Mouse (Mus musculus) brain, embryonic 18.5 days (tissue): ENCODE results near the gene Btf3.
A peak's percentile ranks its signal among the peaks of the same experiment; 100 is the strongest.

Experiments used
- DNase-seq: peaks from one replicate; pipeline ENCODE4 v3.0.0-alpha.2; 2012; ENCODE audit warnings: low read depth, low spot score

The Btf3 gene

DNA sequence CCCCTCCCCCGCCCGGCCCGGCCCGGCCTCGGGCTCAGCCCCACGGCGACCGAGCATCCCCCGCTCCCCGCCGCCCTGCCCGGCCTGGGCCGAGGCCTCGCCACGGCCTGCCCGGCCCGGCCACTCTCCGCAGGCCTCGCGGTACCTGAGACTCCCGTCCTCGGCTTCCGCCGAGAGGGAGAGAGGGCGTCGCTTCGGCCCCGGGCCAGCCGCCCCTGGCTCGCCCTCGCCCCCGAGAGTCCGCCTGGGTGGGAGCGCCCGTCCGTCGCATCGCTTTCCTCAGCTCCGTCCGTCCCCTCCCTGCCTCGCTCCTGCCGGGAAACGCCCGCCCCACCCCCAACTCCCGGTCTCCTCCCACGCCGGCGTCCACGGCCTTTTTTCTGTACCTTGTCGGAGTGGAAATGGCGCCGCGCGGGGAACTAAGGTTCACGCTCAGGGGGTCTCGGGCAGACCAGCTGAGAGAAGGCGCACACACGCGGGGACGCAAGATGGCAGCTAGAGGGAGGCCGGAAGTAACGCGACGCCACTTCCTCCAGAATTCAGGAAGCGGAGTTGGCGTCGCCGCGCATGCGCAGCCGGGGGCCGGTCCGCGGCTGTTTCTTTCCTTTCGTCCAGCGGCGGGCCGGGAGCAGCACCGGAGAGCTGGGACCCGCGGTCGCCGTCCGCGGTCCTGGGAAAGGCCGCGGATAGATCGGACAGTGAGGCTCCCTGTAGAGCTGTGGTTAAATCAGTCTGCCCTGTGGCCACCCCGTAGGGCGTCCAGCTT is at the start of gene Btf3:
Btf3 (minus strand) TSS at position 527 of the 766 bp plus-strand sequence.
- peak; percentile 82 for DNase-seq

DNA sequence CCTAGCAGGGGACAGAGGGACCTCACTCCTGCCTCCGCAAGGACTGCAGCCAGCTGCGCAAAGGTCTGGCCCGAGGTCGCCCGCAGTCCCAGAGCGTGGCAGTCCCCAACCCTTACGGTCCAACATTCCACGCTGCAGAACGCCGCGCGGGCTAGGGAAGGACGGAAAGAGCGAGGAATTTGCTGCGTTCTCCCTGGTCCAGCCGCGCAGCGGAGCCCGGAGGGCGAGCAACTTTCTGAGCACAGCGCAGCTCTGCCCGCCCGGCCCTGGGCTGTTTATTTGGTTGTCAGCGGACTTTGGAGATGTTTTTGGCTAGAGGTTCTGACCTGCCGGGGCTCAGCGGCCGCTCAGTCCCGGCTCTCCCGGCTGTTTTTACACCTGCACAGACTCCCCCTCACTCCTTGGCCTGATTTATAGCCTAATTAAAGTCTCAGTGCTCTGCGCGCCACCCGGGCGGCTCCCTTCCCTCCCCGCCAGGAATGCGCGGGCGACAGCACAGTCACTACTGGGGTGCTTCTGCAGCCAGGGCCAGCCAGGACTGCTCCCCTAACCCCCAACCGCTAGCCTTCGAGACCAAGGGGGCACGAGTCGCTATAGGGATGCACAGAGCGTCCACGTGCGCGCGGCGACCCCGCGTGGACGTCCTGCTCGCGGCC is 49.1 kb upstream of the Btf3 start:
- DNase-seq, result no peak

DNA sequence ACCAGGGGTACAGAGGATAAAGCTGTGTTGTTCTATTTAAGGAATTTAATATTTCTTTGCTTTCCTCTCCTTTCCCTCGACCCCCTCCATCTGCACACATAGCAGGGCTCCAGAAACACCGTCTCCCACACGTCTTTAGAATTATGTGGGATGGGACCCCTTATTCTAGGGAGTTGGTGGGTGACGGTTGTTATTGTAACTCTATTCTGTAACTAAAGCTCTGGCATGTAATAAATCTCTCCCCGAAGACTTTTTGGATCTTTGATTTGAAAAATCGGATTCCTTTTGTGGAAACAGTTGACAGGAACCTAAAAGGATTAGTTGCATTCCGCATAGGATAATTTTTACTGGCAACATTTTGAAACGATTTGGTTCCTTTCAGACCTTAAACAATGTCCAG is 48.3 kb upstream of the Btf3 start:
- no peak for DNase-seq

DNA sequence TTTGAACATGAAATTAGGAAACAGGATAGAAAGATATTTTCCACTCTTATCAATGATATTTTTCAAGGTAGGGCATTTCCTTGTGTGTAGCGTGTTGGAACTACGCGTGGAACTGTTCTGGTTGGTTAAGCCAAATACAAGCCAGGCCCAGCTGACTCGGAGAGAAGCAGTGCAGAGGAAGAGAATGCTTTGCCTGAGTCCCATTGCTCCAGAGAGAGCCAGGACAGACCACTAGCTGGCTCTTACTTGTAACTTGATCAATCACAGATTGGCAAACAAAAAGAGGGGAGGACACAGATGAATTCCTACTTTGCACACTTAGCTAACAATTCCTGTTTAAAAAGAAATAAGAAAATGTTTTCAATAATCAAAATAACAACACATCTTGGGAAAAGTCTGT is 46.2 kb upstream of the Btf3 start:
- DNase-seq, result no peak

DNA sequence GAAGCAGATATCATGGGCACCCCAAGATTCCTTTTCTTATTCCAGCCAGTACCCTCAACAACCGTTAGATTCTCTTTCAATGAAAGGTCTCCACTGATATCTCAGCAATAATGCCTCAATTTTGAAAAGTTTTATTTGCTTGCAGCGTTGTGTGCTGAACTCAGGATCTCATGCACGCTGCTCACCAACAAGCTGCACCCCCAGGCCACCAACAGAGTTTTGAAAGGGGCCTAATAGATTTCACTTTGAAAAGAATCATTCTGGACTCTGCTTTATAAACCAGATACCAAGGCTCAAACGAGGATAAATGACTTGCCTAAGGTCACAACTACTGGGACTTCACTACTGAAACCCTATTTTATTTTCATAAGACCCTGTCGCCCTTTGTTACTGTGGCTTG is 44.4 kb upstream of the Btf3 start:
- no peak for DNase-seq

DNA sequence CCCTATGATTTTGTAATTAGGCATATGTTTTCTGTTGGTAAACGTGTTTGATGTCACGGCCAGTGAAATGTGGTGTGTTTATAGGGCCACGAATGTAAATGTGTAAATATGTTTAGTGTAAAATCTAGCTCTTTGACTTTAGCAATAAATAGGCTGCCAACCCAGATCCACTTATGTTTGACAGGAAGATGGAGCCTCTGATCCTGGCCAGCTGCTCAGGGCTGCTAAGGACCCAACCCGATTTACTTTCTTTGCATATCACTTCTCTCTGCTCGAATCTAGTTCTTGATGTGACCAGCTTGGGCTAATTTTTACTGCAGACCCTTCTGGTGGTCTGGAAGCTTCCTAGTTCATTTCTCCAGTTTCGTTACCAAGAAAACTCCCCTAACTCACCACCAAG is 43.6 kb upstream of the Btf3 start:
- DNase-seq, result no peak

DNA sequence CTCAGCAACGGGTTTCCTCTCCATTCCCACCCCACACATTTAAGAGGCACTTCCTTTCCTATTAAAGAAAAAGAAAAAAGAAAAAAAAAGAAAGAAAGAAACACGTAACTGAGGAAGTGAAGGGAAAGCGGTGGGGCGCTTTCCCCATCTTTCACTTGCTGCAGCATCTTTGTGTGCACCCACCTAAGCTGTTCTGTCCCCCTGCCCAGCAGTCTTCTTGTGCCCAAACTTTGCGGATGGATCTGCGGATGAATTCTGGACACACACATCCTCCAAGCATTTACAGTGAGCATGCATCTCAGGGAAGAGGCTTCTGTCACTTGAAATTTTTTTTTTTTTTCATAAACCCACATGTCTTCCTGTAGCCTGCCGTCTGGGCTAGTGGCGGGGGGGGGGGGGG is 42.5 kb upstream of the Btf3 start:
- DNase-seq, result no peak

DNA sequence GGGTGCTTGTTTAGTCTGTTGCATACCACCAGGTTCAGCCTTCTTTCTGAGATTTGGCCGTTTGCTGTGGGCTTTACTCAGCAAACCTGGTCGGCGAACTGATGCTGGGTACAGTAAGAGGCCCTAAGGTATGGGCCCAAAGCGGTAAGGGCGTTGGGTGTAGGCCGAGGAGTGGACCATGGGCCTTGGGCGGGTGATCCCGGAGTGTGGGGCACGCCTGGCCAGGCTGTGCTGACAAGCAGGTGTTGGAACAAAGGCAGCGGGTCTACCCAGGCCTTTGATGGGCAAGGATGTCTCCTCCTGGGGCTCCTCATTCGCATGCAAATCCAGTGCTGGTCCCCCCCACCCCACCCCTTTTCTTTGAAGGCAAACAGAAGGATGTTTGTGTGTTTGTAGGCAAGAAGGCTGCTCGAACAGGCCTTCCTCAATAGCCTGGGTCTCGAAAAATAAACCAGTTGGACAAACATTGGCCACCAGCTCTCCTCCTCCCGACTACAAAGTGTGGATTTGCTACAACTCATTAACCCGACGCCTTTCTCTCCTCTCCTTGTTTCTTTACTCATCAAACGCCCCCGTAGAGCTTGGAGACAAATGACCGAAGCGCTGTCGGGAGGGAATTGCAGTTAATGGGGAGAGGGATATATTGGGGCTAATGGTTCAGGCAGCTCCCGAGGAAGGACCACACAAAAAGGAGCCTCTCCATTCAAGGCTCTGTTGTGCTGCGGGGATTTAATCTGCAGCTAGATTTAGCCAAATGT is 41.8 kb upstream of the Btf3 start:
- no peak for DNase-seq

DNA sequence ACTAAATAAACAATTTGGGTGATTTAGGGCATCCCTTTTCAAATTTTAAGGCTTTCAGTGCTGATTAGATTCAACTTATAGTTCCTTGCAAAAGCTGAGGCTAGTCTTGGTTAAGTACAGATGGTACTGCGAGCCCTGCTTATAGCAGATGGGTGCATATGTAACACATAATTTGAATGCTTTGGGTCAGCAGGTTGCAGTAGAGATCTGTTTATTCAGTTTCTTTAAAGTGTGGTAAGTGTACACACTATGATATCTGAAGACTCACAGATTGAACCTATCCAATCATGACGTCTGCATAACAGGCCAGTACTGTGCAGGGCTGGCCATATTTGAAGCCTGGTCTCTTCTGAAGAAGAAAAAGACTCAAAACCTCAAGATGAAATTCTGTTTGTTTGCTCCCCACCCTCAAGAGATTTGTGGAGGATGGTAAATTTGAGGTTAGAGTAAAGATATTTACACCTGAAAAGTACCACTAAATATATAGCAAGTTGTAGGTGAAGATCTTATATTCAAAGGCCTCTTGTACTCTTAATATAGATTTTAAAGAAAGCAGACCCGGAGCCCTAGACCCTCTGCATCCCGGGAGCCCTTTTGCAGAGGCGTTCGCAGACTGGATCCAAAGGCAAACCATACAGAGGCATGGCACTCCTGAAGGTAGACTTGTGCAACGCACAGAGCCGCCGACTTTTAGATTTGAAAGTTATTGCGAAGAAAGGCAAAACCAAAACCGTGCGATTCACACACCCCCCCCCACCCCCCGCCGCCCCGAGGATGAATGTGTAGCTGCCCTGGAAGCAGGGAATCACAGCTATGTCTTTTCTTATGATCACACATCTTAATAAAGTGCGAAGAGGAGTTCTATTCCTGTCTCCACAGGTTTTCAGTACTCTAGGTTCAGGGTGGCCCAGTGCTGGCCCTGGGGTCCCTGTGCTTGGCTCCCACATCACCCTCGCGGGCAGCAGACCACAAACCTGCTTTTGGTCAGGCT is 40.9 kb upstream of the Btf3 start:
- no peak for DNase-seq

DNA sequence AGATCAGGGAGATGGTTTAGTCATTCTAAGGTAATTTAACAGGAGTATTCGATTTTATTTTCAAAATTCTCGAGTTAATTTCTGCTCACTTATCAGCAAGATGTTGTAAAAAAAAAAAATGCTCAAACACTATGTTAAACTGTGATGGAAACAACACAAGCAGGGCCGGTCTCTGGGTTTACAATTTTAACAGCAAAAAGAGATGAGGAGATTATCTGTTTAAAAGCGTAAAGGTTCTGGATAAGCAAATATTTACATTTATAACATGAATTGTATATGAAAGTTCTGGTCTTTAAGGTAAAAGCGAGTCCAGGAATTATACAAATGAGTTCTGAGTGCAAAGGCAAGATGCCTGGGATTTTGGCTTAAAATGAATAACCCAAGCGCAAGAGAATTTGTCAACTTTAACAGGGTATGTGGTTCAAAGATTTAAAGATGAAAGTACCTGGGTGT is 40.2 kb upstream of the Btf3 start:
- no peak for DNase-seq

DNA sequence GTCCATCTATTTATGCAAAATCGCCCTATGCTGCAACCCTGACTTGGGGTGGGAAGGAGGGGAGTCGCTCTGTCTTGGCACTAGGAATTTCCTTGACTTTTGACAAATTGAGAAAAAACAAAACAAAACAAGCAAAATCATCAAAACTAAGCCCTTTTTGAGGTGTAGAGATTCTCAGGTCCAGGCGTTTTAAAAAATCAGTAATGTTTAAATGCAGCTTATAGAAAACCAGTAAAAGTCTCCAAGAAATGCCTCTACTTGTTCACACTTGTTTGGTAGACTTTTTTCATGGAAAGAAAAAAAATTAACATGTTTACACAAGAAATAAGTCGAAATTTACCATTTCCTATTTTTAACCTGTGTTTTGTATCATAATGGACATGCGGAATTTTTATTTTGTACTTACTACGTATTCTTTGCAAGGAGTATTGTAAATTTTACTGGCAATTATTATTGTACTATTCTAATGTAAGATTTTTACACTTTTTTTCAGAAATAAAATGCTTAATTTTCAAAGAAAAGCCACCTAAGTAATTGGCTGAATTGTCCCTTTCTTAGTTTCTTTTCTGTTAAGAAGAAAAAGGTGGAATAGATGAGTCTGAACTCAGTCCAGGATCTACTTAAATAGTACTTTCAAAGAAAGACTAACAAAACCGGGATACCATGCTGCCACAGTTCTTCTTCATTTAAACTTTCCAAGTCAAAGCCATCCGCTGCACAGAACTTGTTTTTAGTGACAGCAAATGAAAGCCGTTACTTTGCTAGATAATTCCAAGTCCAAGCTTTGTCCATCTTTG is 39.6 kb upstream of the Btf3 start:
- DNase-seq, result no peak

DNA sequence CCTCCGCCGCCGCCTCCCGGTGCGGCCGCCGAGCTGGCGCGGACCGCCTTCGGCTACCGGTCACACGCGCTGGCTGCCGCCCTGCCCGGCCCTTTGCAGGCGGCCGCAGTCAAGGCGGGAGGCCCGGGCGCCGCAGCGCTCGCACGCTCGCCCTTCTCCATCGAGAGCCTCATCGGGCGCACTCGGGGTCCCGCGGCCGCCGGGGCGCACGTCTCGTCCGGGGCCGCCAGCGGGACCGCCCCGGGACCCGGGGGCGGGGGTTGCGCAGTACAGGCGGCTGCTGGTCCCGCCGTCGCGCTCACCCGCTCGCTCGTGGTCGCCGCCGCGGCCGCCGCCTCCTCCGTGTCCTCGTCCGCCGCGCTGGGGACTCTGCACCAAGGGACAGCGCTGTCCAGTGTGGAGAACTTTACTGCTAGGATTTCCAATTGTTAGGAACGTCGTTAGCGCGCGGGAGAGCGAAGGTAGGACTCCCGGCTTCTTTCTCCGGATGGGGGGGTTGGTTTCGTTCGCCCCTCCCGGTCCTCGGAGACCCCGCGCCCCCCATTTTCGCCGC is 38.8 kb upstream of the Btf3 start:
- no peak for DNase-seq

DNA sequence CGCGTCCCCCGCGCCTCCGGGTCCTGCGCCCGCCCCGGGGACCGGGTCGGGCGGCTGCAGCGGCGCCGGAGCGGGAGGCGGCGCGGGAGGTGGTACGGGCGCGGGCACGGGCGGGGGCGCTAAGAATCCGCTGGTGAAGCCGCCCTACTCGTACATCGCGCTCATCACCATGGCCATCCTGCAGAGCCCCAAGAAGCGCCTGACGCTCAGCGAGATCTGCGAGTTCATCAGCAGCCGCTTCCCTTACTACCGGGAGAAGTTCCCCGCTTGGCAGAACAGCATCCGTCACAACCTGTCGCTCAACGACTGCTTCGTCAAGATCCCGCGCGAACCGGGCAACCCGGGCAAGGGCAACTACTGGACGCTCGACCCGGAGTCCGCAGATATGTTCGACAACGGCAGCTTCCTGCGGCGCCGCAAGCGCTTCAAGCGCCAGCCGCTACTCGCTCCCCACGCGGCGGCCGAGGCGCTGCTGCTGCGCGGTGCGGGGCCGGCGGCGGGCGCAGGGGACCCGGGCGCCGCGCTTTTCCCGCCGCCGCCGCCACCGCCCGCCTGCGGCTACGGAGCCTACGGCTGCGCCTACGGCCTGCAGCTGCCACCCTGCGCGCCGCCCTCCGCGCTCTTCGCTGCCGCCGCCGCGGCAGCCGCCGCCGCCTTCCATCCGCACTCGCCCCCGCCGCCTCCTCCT is 38.2 kb upstream of the Btf3 start:
- DNase-seq, result no peak

DNA sequence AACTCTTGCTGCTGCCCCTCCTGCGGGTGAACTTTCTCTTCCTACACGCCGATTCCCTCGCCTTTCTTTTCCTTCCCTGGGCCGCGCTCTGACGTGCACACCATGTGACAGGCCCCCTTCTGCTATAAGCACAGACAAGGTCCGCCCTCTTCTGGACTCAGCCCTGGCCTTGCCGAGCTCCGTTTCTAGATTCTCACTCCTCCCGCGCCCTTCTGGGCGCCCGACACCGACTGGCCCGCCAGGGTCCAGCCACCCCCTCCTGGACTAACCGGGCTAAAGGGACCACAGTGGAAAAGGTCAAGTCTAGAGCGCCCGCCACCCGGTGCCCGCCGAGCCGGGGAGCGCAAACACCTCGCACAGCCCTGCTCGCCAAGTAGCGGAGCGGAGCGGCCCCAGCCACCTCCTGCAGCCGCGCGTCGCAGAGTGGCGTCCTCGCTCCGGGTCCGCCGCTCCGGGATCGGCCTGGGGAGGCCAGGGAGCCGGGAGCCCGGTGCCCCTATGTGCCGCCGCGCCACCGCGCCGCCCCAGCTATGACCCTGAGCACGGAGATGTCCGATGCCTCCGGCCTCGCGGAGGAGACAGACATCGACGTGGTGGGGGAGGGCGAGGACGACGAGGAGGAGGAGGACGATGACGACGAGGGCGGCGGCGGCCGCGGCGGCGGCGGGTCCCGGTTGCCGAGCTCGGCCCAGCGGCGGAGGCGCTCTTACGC is 37.4 kb upstream of the Btf3 start, which contains the start of gene Foxd1:
Foxd1 (plus strand) TSS at position 153 of the 712 bp plus-strand sequence.
- no peak for DNase-seq

DNA sequence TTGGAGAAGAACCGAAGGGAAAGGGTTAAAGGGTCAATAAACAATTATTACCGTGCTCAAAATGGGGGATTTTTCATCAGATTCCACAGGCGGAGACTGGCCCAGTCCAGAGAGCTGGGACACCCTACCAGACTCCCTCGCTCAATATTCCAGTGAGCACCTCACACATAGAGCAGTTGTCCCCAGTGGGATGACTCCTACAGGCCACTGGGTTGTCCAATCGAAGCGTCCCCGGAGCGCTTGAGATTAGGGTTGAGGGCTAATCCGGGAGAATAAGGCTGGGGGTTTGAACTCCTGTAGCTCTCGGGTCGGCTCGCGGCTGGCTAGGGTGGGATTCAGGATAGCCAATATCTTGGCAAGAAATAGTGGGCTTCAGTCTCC is 36.9 kb upstream of the Btf3 start:
- DNase-seq, result no peak

DNA sequence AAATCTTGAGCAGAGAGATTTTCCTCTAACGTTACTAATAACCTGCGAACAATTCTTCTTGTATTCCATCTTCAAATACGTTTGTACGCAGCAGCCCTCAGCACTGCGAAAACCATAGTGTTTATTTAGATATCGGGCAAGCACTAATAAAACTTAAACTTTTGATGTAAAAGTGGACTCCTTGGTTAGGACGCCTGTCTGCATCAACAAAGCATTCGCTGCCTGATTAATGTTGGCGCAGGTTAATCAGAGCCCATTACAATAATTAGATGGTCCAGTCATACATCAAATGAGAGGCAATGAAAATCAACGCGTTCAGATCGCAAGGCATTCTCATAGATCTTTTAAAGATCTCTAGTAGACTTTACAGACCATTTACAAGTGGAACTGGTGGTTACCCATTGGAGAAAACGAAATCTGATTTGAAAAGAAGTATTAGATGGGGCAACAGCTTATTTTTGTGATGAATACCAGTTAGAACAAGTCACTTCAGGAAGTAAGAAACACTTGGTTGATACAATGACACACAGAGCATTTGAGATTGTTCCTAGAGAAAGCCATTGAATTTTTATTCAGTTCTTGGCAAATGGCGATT is 35.7 kb upstream of the Btf3 start:
- no peak for DNase-seq

DNA sequence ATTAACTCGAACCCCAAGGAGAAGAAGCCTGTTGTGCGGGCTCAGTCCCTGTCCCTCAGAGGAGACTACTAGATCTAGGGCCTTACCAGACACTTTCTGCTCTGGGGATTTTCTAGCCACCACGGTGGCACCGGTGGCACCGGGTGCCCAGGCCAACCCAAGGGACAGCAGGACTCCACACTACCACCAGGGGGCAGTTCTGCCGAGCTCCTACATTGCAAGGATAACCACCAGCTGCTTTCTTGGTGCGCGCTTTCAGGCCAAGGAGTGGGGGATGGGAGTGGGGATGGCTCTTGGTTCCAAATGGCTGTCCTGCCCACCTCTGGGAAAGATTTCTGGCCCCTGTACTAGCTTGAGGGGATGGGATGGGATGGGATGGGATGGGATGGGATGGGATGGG is 34.7 kb upstream of the Btf3 start:
- DNase-seq, result no peak

DNA sequence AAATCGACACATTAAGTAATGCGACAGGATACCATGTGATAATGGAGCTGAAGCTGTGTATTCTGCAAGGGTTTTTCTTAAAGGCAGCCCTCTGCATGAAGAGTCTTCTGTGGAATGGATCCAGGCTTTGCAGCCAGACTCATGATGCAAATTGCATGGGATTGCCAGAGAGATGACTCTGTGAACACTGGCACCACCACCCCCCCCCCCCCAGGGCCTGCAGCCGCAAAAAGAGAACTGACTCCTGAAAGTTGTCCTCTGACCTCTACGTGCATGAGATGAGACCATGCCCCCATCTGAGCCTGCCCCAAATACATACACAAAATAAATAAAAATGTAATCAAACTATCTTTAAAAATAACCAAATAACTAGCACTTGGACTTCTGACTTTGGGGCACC is 32.7 kb upstream of the Btf3 start:
- no peak for DNase-seq

DNA sequence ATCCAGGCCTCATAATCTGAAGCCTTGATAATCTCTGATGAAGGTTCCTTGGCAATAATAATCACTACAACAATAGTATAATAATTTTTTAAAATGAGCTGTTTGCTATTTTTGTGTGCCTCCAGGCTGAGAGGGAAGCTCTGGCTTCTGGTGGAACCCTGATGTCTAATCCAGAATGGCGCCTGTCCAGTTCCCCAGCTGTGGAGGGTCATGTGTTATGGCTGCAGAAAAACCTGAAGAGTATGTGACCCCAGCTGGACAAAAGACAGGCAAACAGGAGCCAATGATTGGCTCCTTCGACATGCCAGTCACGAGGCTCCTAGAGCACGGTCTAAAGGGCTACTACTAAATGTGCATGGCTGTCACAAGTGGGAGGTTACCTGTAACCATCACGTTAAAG is 23.7 kb upstream of the Btf3 start:
- no peak for DNase-seq
